Mouse (Mus musculus): ENCODE data around the gene Rnf157.
"Not testable (repeated sequence)": the region's sequence is repeated elsewhere in the genome, so short reads cannot be mapped to it uniquely, and the experiment has no call there.

Gene Rnf157

GRCm38 (mm10) chr11:116433356-116434286, 20.8 kb upstream of the Rnf157 start, which contains the start of gene Ubald2:
Gene Ubald2, plus strand, starts transcription at chr11:116434094.
- DNase-seq: peak; percentile 99 to 100

- no peak for DNase-seq
Measured at GRCm38 (mm10) chr11:116432593-116433355, 19.9 kb upstream of the Rnf157 start.

- DNase-seq: no peak
Measured at GRCm38 (mm10) chr11:116432127-116432526, 19.3 kb upstream of the Rnf157 start.

- no peak for DNase-seq
Measured at GRCm38 (mm10) chr11:116431428-116432077, 18.7 kb upstream of the Rnf157 start.

GRCm38 (mm10) chr11:116430723-116431427, 18.0 kb upstream of the Rnf157 start:
- no peak for DNase-seq

- no peak for DNase-seq
Measured at GRCm38 (mm10) chr11:116429862-116430613, 17.2 kb upstream of the Rnf157 start.

- no peak for DNase-seq
Measured at GRCm38 (mm10) chr11:116428872-116429859, 16.3 kb upstream of the Rnf157 start.

DNA sequence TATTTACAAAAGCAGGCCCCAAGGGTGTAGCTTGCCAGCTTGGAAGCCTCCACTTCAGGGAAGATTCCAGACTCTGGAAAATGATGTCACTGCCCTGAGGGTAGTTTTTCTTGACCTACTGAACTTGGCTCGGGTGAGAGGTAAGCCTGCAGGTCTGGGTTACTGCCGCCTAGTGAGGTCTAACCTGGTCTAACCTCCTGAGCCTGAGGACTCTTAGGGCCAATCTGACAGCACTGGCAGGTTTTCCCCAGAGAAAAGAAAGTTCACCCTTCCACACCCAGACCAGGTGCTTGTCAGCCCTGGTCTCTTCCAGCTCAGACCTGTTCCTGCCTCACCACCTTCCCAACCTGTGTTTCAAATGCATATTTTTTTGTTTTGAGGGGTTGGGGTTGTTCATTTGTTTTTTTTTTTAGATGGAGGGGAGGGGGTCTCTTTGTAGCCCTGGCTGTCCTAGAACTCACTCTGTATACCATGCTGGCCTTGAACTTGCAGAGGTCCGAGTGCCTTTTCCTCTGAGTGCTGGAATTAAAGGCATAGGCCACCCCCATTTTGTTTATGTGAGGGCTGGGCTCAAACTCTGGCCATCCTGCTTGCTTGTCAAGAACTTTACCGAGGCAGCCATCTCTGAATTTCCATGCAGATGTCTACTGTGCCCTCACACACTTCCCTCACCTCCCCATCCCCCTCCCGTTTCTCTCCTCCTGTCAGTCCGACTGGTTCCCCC, 14.2 kb upstream of the Rnf157 start:
- DNase-seq: no peak

DNA sequence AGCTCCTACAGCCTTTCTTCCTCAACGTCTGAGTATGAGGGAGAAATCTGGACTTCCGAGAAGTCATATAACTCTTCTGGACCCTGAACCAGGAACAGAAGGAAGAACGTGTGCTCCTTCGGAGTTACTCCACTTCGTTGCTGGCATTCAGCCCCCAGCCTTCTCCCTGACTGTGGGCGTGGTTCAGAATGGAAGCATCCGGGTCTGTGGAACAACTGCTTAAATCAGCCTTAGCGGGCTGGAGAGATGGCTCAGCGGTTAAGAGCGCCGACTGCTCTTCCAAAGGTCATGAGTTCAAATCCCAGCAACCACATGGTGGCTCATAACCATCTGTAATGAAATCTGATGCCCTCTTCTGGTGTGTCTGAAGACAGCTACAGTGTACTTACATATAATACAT, 13.5 kb upstream of the Rnf157 start:
- DNase-seq: not testable (repeated sequence)

DNA sequence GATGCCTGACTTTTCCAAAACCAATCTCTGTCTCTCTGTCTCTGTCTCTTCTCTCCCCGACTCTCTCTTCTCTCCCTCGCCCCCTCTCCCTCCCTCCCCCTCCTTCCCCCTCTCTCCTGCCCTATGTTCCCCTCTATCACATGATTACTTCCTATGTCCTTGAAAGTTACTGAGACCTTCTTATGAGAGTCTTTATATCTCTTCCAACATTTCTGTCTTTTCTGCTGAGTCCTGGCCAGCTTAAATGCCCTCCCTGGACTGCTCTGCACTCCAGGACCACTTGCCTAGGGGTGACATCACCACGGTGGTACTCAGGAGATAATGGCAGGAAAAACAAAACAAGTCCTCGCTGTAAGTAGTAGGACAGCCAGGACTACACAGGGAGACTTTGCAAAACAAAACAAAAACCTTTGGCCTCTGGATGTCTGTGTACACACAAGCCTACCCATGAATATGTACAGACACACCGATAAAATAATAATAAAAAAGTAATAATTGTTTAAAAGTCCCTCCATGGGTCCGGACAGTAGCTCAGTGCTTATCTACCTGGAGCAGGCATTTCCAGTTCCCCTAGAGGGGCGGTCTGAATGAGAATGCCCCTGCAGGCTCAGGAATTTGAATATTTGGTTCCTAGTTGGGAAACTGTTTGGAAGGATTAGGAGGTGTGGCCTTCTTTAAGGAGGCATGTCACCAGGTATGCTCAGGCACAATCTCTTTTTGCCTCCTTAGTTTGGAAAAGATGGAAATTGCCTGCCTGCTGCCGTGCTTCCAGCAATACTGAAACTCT, 12.0 kb upstream of the Rnf157 start:
- no peak for DNase-seq

GRCm38 (mm10) chr11:116423782-116424620, 11.2 kb upstream of the Rnf157 start:
- no peak for DNase-seq

- DNase-seq: no peak
Measured at GRCm38 (mm10) chr11:116423214-116423613, 10.4 kb upstream of the Rnf157 start.

- no peak for DNase-seq
Measured at GRCm38 (mm10) chr11:116422562-116422961, 9.7 kb upstream of the Rnf157 start.

- no peak for DNase-seq
Measured at GRCm38 (mm10) chr11:116421102-116421501, 8.3 kb upstream of the Rnf157 start.

DNA sequence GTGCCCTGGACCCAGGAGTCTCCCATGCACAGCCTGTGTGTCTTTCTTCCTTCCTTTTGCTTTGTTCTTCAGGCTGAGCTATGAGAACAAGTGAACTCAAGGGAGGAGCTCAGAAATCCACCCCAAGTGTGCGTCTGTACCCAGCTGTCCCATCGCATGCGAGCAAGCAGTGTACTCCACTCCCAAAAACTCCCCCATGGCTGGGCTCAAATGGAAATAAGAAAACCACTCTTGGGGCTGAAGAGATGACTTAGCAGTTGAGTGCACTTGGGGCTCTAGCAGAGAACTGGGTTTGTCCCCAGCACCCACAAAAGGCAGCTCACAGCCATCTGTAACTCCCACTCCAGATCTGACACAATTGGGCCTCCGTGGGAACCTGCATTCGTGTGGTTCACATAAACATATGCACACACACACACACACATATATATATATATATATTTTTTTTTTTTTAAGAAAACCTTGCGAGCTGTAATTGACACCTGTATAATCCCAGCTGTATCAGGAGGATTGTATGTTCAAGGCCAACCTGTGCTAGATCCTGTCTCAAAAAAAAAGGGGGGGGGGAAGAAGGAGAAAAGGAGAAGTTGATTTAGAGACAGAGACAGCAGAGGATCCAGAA, 6.1 kb upstream of the Rnf157 start:
- no peak for DNase-seq

GRCm38 (mm10) chr11:116418194-116418840, 5.5 kb upstream of the Rnf157 start:
- DNase-seq: peak; percentile 54 to 60

GRCm38 (mm10) chr11:116417054-116417453, 4.2 kb upstream of the Rnf157 start:
- no peak for DNase-seq

All from cerebellum, postnatal 10 days (tissue).